Mouse (Mus musculus): ENCODE measurements around the gene Jund.

The Jund gene

GRCm38 (mm10) chr8:70700555-70700922, 1.8 kb downstream of the Jund start:
- peak; percentile 95 for DNase-seq

GRCm38 (mm10) chr8:70701048-70701981, 2.6 kb downstream of the Jund start:
- no peak for DNase-seq

GRCm38 (mm10) chr8:70701982-70702841, 3.5 kb downstream of the Jund start:
- no peak for DNase-seq

GRCm38 (mm10) chr8:70702842-70703182, 4.1 kb downstream of the Jund start:
- peak; percentile 79 for DNase-seq

GRCm38 (mm10) chr8:70703287-70703686, 4.5 kb downstream of the Jund start, which contains the start of gene Iqcn:
Gene Iqcn, plus strand, starts transcription at chr8:70703457.
- no peak for DNase-seq

GRCm38 (mm10) chr8:70708281-70708680, 9.5 kb downstream of the Jund start:
- no peak for DNase-seq

- DNase-seq = no peak
Measured at GRCm38 (mm10) chr8:70709794-70710193, 11.0 kb downstream of the Jund start.

- no peak for DNase-seq
Measured at GRCm38 (mm10) chr8:70710296-70710695, 11.5 kb downstream of the Jund start.

- DNase-seq = no peak
Measured at GRCm38 (mm10) chr8:70711041-70711440, 12.3 kb downstream of the Jund start.

- no peak for DNase-seq
Measured at GRCm38 (mm10) chr8:70713991-70714390, 15.2 kb downstream of the Jund start.

- DNase-seq = no peak
Measured at GRCm38 (mm10) chr8:70715086-70715485, 16.3 kb downstream of the Jund start.

GRCm38 (mm10) chr8:70716521-70717400, 18.0 kb downstream of the Jund start:
- no peak for DNase-seq

GRCm38 (mm10) chr8:70718297-70718696, 19.5 kb downstream of the Jund start, which contains the start of gene Gm3336:
Gene Gm3336, plus strand, starts transcription at chr8:70718543.
- DNase-seq = peak; percentile 82

- peak; percentile 70 for DNase-seq
Measured at GRCm38 (mm10) chr8:70719796-70720270, 21.1 kb downstream of the Jund start.

- peak; percentile 91 for DNase-seq
Measured at GRCm38 (mm10) chr8:70720739-70721138, 22.0 kb downstream of the Jund start.

- DNase-seq = no peak
Measured at GRCm38 (mm10) chr8:70721601-70722000, 22.9 kb downstream of the Jund start.

GRCm38 (mm10) chr8:70723486-70724210, 24.9 kb downstream of the Jund start, which contains the start of gene Pde4c:
Gene Pde4c, plus strand, starts transcription at chr8:70723720.
- DNase-seq = peak; percentile 87

GRCm38 (mm10) chr8:70724216-70724615, 25.5 kb downstream of the Jund start:
- DNase-seq = no peak

GRCm38 (mm10) chr8:70725792-70726447, 27.2 kb downstream of the Jund start:
- peak; percentile 64 for DNase-seq

- DNase-seq = no peak
Measured at GRCm38 (mm10) chr8:70726721-70727120, 28.0 kb downstream of the Jund start.

Data from lung, postnatal 36 days (tissue).